Mouse (Mus musculus): ENCODE measurements around the gene Cox5a.

DNA sequence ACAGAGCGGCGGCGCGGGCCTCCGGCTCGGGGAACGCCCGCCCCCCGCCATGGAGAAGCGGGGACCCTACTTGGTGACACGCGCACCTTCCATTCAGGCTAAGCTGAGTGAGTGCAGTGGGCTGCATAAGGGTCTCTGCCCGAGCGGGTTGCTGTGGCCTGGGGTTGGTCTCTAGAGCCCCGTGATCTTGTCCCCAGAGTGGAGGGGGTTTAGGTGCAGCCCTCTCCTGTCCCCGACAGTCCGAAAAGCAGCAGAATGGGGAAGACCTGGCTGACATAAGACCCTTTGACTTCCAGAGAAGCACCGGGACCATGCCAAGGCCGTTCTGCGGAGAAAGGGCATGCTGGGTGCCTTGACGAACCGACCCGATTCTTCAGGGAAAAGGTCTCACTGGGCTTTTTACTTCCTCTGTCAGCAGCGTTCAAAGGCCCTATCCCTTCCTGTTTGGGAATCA, 16.7 kb downstream of the Cox5a start:
- no peak for TF ChIP-seq POLR2A (IDR thresholded peaks at IDR 0.05; ENCODE audit: extremely low read depth, insufficient read depth, low read length)
- TF ChIP-seq CTCF (IDR thresholded peaks at IDR 0.05; ENCODE audit: low read depth, low read length): no peak
